Mouse (Mus musculus): ENCODE measurements around the gene C5ar2.
"Not testable (repeated sequence)": the region's sequence is repeated elsewhere in the genome, so short reads cannot be mapped to it uniquely, and the experiment has no call there.

Gene C5ar2

DNA sequence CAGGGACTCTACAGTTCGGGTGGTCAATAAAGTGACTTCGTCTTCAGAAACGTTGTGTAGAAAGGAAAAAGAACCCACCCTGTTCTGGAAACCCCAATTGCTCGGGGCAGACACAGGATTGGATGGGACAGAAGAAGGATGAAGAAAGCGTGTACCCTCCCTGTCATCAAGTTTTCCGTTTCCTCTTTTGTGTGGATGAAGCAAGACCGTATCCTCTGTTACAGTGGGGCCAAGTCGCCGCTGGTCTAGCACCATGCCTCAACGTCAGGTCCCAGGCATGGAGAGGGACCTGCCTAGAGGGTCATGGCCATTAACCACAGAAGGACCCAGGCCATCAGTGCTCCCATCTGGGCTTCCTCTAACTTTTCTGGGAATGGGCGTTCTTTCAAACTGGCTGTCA is 13.9 kb upstream of the C5ar2 start:
- DNase-seq (ENCODE audit: low read depth, low spot score) = no peak

- not testable (repeated sequence) for DNase-seq (ENCODE audit: low read depth, low spot score)
Measured at GRCm38 (mm10) chr7:16255963-16256362, 12.0 kb upstream of the C5ar2 start.

DNA sequence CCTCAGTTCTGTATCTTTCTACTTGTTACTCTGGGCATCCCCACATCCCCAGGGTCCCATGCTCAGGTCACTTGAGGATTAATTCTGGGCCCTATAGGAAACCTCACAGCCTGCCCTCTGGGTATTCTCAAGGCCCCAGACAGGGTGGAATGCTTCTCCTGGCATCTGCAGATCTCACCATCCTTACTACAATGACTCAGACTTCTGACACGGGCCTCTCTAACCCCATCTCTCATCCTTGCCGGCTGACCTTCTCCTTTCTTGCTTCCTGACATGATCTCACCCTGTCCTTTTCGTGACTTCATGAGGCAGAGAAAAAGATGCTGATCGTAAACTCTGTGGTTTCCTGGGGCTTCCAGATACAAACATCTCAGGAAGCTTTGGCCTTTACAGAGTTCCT is 10.2 kb upstream of the C5ar2 start:
- DNase-seq (ENCODE audit: low read depth, low spot score) = no peak

- DNase-seq (ENCODE audit: low read depth, low spot score) = no peak
Measured at GRCm38 (mm10) chr7:16250687-16251086, 6.7 kb upstream of the C5ar2 start.

DNA sequence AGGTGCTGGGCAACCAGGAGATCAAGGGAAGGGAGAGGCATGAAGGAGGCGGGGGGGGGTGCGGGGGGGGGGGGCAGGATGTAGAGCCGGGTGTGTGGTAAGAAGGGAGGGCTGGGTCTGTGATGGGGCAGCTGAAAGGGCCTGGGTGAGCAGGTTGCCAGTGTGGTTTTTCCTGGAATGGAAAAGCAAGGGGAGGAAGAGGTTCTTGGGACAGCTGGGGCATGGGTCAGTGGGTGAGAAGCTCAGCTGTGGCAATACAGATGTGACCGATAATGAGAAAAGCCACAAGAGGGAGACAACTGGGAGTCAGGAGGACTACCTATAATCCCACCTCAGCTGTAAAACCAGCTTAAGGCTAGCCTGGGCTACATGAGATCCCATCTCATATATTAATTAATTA is 2.0 kb upstream of the C5ar2 start:
- DNase-seq (ENCODE audit: low read depth, low spot score) = no peak

- no peak for DNase-seq (ENCODE audit: low read depth, low spot score)
Measured at GRCm38 (mm10) chr7:16242198-16242597, 1.8 kb downstream of the C5ar2 start.

DNA sequence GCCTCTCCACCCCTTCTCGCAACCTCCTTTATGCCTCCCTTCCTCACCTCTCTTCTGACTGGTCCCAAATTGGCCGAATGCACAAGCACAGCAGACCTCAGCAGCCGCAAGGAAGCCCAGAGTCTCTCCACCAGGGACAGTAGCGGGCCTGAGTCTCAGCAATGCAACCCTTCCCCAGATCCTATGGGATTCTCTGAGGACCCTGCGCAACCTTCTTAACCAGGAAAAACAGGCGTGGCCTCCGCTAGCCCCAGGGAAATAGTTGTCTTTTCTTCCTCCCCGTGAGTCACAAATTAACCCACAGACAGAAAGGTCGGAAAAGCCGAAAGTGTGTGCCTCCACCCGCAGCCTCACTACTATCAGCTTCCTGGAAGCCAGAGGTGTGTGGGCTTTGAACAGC is 2.2 kb downstream of the C5ar2 start:
- DNase-seq (ENCODE audit: low read depth, low spot score) = no peak

DNA sequence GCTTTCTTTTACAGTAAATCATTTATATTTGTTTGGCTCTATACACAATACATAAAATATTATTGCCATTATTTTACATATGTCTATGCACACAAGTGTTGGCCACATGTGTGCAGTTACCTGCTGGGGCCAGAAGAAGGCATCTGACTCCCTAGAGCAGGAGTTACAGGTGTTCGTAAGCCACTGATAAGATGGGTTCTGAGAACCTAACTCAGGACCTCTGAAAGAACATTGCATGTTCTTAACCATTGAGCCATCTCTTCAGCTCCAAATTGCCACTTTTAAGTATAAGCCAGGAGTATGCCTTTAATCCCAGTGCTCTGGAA is 3.0 kb downstream of the C5ar2 start:
- DNase-seq (ENCODE audit: low read depth, low spot score) = no peak

GRCm38 (mm10) chr7:16240281-16240977 is 3.5 kb downstream of the C5ar2 start:
- no peak for DNase-seq (ENCODE audit: low read depth, low spot score)

DNA sequence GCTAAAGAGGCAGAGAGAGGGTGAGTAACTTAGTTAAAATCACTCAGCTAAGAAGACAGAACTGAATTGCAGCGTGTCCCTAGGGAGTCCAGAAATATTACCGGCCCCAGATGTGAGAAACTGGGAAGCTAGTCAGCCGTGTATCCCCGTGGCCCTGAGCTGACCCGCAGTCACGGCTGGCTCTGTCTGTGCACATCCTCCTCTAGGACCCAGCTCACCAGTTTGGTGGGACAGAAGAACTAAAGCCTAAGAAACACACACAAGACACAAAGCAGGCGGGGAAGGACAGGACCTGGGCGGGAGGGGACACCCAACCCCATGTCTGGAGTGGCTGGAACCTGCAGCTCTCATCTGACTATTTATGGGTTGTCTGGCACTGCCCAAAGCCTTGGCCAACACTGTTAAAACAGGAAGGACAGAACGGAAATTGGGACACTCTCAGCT is 4.4 kb downstream of the C5ar2 start:
- peak; percentile 78 for DNase-seq (ENCODE audit: low read depth, low spot score)

GRCm38 (mm10) chr7:16229869-16230268 is 14.1 kb downstream of the C5ar2 start:
- no peak for DNase-seq (ENCODE audit: low read depth, low spot score)

DNA sequence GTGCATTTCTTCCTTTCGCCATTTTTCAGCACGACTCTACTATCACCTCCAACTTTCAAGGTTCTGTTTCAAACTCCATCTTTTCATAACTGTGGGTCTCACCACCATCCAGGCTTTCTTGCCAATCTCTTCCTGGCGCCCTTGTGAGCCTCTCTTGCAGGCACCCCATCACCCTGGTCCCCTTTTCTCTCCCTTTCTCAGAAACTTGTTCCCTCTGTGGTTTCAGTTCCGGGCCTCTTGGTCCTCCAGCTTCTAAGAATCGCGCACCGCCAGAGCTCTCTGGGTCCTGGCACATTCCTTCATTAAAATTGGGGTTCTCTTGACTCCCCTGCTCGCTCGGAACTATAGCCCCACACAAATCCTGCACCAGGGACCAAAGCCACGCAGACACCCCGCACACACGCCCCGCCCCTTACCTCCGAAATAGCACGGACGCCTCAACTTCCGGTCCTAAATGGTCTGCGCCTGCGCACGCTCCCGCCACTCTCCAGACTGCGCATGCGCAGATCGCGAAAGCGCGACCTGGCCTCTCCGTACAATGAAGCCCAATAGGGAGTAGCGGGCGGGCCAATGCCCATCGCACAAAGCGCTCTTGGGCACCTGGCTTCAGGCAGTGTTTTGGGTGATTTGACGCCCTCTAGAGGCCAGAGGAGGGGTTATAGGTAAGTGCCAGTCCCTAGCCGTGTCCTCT is 22.2 kb downstream of the C5ar2 start, which contains the start of gene Dhx34:
TSS of gene Dhx34 (minus strand) at position 456 of the 691 bp plus-strand sequence.
- peak; percentile 99 for DNase-seq (ENCODE audit: low read depth, low spot score)

- no peak for DNase-seq (ENCODE audit: low read depth, low spot score)
Measured at GRCm38 (mm10) chr7:16213986-16214385, 30.0 kb downstream of the C5ar2 start.

DNA sequence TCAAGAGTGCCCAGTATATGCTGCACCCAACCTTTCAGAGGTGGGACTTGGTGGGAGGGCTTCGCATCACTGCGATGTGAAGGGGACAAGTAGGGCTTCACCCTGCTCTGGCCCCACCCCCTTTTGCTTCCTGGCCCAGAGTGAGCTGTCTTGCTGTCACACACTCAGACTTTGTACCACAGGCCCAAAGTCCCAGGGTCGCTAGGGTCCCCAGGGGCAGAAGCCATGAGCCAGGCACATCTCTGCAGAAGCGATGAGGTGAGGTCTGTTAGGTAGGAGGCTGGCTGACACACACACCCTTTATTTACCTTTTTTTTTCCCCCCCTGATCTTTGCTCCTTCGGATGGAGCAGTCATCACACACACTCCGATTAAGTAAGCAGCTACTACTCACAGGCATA is 30.8 kb downstream of the C5ar2 start:
- DNase-seq (ENCODE audit: low read depth, low spot score) = no peak

GRCm38 (mm10) chr7:16210862-16211365 is 33.0 kb downstream of the C5ar2 start:
- no peak for DNase-seq (ENCODE audit: low read depth, low spot score)

DNA sequence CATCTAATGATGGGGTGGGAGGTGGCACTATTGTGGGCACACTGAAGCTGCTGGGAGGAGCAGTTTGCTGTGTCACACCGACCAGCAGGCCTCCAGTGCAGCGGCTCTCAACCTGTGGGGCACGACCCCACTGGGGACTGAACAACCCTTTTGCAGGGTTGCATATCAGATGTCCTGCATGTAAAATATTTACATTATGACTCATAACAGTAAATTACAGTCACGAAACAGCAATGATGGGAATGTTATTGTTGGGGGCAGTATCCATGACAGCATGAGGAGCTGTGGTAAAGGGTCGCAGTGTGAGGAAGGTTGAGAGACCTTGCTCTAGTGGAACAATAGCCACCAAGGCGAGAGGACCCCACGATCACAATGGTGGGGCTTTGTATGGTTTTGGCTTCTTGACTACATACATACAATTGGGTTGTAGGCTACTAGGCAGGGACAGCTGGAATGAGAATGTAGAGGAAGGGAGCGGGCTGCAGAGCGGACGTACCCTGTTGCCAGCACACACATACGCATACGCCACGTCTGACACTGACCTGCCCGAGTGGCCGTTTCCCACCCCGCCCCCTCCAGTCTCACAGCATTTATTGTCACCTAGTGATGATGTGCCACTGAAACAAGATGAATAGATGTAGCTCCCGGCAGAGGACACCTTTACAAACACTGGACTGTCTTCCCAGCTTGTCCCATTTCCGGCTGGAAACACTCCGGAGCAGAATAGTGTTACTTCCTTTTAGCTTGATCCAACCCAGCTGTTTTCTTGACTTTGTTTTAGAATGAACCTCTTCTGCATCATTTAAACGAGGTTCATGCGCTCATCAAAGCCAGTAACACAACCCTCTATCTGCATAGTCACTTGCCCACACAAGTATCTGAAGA is 34.9 kb downstream of the C5ar2 start:
- no peak for DNase-seq (ENCODE audit: low read depth, low spot score)

DNA sequence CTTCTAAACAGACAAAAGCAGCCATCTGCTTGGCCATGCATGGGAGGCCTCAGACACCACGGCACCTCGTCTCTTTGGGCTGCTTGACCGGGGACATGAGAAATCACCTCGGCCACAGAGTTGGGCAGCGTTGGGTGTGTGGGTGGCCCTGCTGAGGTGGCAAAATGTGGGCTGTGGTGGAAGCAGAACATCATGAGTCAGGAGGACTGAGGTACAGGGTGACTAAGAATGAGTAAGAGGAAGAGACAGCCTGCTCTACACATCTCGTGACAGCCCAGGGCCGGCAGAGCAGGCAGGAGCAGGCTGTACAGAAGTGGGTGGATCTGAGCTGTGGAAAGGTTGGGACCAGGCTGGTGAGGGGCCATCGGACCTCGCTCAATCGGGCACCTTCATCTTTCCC is 36.5 kb downstream of the C5ar2 start:
- DNase-seq (ENCODE audit: low read depth, low spot score) = peak; percentile 46

DNA sequence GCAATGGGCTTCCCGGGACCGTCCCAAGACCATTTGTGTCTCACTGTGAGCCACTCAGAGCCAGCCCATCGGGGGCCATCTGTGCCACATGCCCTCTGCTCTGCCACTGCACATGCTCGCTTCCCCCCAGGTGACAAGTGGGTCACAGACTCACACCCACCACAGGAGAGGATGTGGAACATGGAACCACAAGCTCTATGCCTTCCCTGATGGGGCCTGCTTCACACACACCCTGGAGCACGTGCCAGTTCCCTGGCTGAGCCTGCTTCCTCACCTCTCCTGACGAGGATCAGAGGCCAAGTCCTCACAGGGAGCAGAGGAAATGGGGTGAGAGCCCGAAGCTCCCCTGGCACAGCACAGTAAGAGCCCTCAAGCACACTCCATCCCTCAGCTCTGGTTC is 36.9 kb downstream of the C5ar2 start:
- no peak for DNase-seq (ENCODE audit: low read depth, low spot score)

DNA sequence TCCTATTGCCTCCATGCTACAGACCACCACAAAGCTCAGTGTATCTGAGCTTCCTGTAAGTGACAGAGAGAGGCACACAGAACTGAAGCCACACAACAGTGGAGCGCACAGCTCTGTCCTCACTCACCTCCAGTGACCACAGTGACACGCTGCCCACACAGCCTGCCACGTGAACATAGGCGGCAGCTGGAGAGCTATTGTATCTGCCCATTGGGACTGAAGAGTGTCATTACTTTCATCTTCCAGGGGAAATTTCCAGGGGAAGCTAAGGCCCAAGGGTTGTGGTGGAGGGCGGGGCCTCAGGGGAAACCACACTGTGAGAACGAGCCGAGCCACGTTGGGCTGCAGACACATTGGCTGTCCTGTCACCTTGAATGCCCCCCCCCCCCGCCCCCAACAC is 39.2 kb downstream of the C5ar2 start:
- DNase-seq (ENCODE audit: low read depth, low spot score) = no peak

DNA sequence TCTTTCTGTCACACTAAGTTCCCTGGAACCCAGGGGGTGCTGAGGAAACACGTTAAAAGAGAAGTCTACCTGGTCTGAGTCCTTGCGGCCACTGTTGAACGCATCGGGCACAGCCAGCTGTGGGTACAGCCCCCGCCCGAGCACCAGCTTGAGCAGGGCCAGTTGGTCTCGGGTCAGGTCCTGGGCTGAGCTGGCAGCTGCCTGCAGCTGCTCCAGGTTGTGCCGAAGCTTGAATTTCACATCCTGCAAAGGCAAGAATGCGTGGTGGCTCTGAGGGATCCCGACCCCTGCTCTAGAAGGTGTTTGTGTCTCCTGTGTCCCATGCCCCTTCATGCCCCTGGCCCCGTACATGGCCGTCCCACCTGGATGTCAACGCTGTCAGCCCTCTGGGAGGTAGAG is 40.5 kb downstream of the C5ar2 start:
- DNase-seq (ENCODE audit: low read depth, low spot score) = no peak

DNA sequence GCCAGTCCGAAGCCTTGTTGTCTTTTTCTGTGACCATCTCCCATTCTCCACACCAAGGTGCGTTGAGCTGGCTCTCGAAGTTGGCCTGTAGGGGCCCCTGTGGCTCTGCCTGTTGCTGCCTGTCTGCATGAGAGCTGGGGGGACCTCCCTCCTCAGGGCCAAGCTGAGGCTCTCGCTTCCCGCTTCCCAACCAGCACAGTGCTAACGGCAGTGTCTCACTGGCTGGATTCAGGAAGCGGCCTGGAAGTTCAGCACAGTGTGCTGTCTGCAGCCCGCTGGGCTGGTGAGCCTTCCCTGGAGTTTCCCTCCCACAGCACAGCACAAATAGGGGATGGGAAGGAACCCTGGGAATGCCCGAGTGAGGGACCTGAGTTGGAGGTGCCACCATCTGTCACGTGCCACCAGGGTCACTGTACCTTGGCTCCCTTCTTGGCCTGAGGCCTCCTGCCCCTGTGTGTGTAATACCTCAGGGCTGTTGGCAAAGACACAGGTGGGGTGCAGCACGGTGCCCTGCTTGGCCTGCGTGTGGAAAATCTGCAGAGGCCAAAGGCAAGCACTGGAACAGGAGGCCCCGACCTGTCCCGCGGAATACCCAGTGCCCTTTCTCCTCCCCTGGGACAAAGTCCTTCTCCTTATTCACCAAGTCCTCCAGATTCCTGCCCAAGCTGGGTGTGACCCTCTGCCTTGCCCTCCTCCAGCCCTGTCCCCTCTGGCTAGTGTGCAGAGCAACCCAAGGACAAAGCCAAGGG is 41.0 kb downstream of the C5ar2 start:
- no peak for DNase-seq (ENCODE audit: low read depth, low spot score)

DNA sequence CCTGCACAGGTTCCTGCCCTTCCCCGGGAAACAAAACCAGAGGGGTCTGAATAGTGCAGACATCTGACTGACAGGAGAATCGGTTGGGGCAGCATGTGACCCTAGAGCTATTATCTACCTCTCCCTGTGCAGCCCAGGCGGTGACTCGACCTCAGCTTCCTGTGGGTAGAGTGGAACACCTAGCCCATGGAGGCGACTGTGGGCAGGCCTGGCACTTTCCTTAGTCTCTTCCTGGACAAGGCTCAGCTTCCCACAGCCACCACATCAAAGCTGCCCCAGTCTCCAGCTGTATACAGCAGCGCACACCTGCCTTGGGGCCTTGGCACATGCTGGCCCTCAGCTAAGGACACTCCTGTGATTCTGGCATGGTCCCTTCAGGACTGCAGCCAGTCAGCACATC is 42.8 kb downstream of the C5ar2 start:
- no peak for DNase-seq (ENCODE audit: low read depth, low spot score)
